Mouse (Mus musculus) forebrain, embryonic 11.5 days (tissue): ENCODE measurements at regions not wholly inside any gene's neighbourhood (a gene's known extent, or its start where the extent isn't known, plus 50 kb on each side); places are given as distances from the start of the nearest gene placed in this dataset.

Source experiments
- ATAC-seq: fragments of 200-750 bp; cut with Nextera tagmentation; replicated peaks from 2 replicates; pipeline ENCODE4 v1.8.0; 2017; ENCODE audit warnings: moderate TSS enrichment; ENCODE audit not compliant: low FRiP score
- DNase-seq: peaks from one replicate; pipeline ENCODE4 v3.0.0-alpha.2; 2017; ENCODE audit warnings: low spot score
- H3K27ac ChIP-seq: fragments of 300-500 bp; sonication (generic); 2 replicates; pipeline ENCODE4 v1.5.1; 2014; ENCODE audit warnings: low read depth, low read length
- H3K27me3 ChIP-seq: fragments of 300-500 bp; sonication (generic); 2 replicates; pipeline ENCODE4 v1.6.1; 2014; ENCODE audit warnings: mild to moderate bottlenecking, low read length, mixed read lengths; ENCODE audit not compliant: control insufficient read depth, insufficient read depth
- H3K36me3 ChIP-seq: fragments of 300-500 bp; sonication (generic); 2 replicates; pipeline ENCODE4 v1.6.1; 2014; ENCODE audit warnings: mild to moderate bottlenecking, low read length, moderate library complexity, mixed read lengths; ENCODE audit not compliant: control insufficient read depth, insufficient read depth
- H3K4me1 ChIP-seq: fragments of 300-500 bp; sonication (generic); replicated peaks from 2 replicates; pipeline ENCODE4 v1.6.1; 2014; ENCODE audit warnings: low read length, mixed read lengths; ENCODE audit not compliant: control insufficient read depth, insufficient read depth
- H3K4me2 ChIP-seq: fragments of 300-500 bp; sonication (generic); 2 replicates; pipeline ENCODE4 v1.6.1; 2014; ENCODE audit warnings: low read depth, mild to moderate bottlenecking, low read length, moderate library complexity, mixed read lengths; ENCODE audit not compliant: severe bottlenecking
- H3K4me3 ChIP-seq: fragments of 300-500 bp; sonication (generic); 2 replicates; pipeline ENCODE4 v1.5.1; 2014; ENCODE audit warnings: low read depth, low read length
- H3K9ac ChIP-seq: fragments of 300-500 bp; sonication (generic); 2 replicates; pipeline ENCODE4 v1.6.1; 2014; ENCODE audit warnings: low read length
- H3K9me3 ChIP-seq: fragments of 300-500 bp; sonication (generic); 2 replicates; pipeline ENCODE4 v1.6.1; 2016; ENCODE audit warnings: low read length, mixed read lengths; ENCODE audit not compliant: control insufficient read depth
- WGBS: fragments of 180-500 bp; shearing (Covaris S2); extraction: QIAGEN DNeasy Blood & Tissue Kit; methylation state at CpG from one replicate; pipeline ENCODE4 v1.1.7; 2014; 5-methylcytosine and 5-hydroxymethylcytosine counted together

GRCm38 (mm10) chr3:150493433-150494045, 944.1 kb upstream of the Adgrl4 start:
- WGBS = 84% methylated on average over 2 of the region's 2 CpGs
- Histone ChIP-seq H3K27me3 (no peaks in the 10 kb centered on the region), H3K9ac (no peak overlapping the region), H3K4me2 (no peak overlapping the region), H3K4me1 (no peaks in the 10 kb centered on the region), H3K36me3 (no peaks in the 10 kb centered on the region), H3K27ac (no peak overlapping the region), H3K4me3 (no peak overlapping the region), H3K9me3 (no peaks in the 10 kb centered on the region)
- DNase-seq = no peak
- ATAC-seq = no peak

GRCm38 (mm10) chr3:150530966-150531365, 906.7 kb upstream of the Adgrl4 start:
- Histone ChIP-seq H3K36me3 (no peaks in the 10 kb centered on the region), H3K27ac (no peak overlapping the region), H3K9me3 (no peaks in the 10 kb centered on the region), H3K9ac (no peak overlapping the region), H3K4me3 (no peak overlapping the region), H3K4me2 (no peak overlapping the region), H3K4me1 (no peaks in the 10 kb centered on the region), H3K27me3 (no peaks in the 10 kb centered on the region)
- ATAC-seq (no peak), DNase-seq (no peak)
- 93% methylated on average over 3 of the region's 3 CpGs for WGBS

GRCm38 (mm10) chr3:150543118-150543517, 894.6 kb upstream of the Adgrl4 start:
- no peaks in the 10 kb centered on the region for H3K27me3 ChIP-seq
- no peak overlapping the region for H3K4me3 ChIP-seq
- no peak overlapping the region for H3K9ac ChIP-seq
- no peak overlapping the region for H3K4me2 ChIP-seq
- WGBS = 88% methylated on average over 5 of the region's 5 CpGs
- ATAC-seq = no peak
- no peak for DNase-seq
- H3K9me3 ChIP-seq = no peaks in the 10 kb centered on the region
- H3K4me1 ChIP-seq = no peaks in the 10 kb centered on the region
- no peak overlapping the region for H3K27ac ChIP-seq
- no peaks in the 10 kb centered on the region for H3K36me3 ChIP-seq

GRCm38 (mm10) chr3:150588474-150588873, 849.2 kb upstream of the Adgrl4 start:
- H3K9ac ChIP-seq = no peak overlapping the region
- no peaks in the 10 kb centered on the region for H3K36me3 ChIP-seq
- H3K4me3 ChIP-seq = no peak overlapping the region
- H3K4me1 ChIP-seq = no peaks in the 10 kb centered on the region
- 32% methylated on average over 1 of the region's 1 CpGs for WGBS
- H3K4me2 ChIP-seq = no peak overlapping the region
- no peak overlapping the region for H3K27ac ChIP-seq
- ATAC-seq (peak; percentile 73), DNase-seq (no peak)
- H3K27me3 ChIP-seq = no peaks in the 10 kb centered on the region
- H3K9me3 ChIP-seq = no peaks in the 10 kb centered on the region

GRCm38 (mm10) chr3:150590978-150591377, 846.7 kb upstream of the Adgrl4 start:
- no peak overlapping the region for H3K9ac ChIP-seq
- no peak for DNase-seq
- H3K4me2 ChIP-seq = no peak overlapping the region
- no peak for ATAC-seq
- H3K4me1 ChIP-seq = no peaks in the 10 kb centered on the region
- H3K27ac ChIP-seq = no peak overlapping the region
- 97% methylated on average over 2 of the region's 2 CpGs for WGBS
- H3K36me3 ChIP-seq = no peaks in the 10 kb centered on the region
- no peak overlapping the region for H3K4me3 ChIP-seq
- no peaks in the 10 kb centered on the region for H3K27me3 ChIP-seq
- H3K9me3 ChIP-seq = no peaks in the 10 kb centered on the region

GRCm38 (mm10) chr3:150603400-150604095, 834.1 kb upstream of the Adgrl4 start:
- no peak for ATAC-seq
- Histone ChIP-seq H3K9ac (no peak overlapping the region), H3K9me3 (no peaks in the 10 kb centered on the region), H3K27ac (no peak overlapping the region), H3K4me1 (no peaks in the 10 kb centered on the region), H3K4me3 (no peak overlapping the region), H3K4me2 (no peak overlapping the region), H3K27me3 (no peaks in the 10 kb centered on the region), H3K36me3 (no peaks in the 10 kb centered on the region)
- no peak for DNase-seq
- WGBS = 74% methylated on average over 2 of the region's 2 CpGs

GRCm38 (mm10) chr3:150610681-150611101, 827.0 kb upstream of the Adgrl4 start:
- Histone ChIP-seq H3K4me2 (no peak overlapping the region), H3K27ac (no peak overlapping the region), H3K36me3 (no peaks in the 10 kb centered on the region), H3K4me3 (no peak overlapping the region), H3K9me3 (no peaks in the 10 kb centered on the region), H3K9ac (no peak overlapping the region), H3K4me1 (no peaks in the 10 kb centered on the region), H3K27me3 (no peaks in the 10 kb centered on the region)
- ATAC-seq = no peak
- no peak for DNase-seq
- WGBS = 83% methylated on average over 15 of the region's 15 CpGs

GRCm38 (mm10) chr3:150637544-150637943, 800.1 kb upstream of the Adgrl4 start:
- 98% methylated on average over 3 of the region's 3 CpGs for WGBS
- Histone ChIP-seq H3K36me3 (no peaks in the 10 kb centered on the region), H3K9ac (no peak overlapping the region), H3K9me3 (no peaks in the 10 kb centered on the region), H3K27me3 (no peaks in the 10 kb centered on the region), H3K4me2 (no peak overlapping the region), H3K4me3 (no peak overlapping the region), H3K4me1 (no peaks in the 10 kb centered on the region), H3K27ac (no peak overlapping the region)
- DNase-seq = no peak
- ATAC-seq = no peak
